In genomic region chr16:97497682-97498081, GRCm38 (mm10) we compare ENCODE assay signal across 29 mouse cellular contexts. TPM values are rescaled to one million over a fixed set of nuclear protein-coding genes. Genes with fewer than 3 reads are reported as not detected.
A peak's percentile ranks its signal among the peaks of the same experiment; 100 is the strongest.
DNase-seq lines count a peak whose midpoint lies in the region; ATAC-seq and TF ChIP-seq lines count a peak whose summit lies in the region.
"Had no signal": no experiment of that assay in that cellular context is flagged by ENCODE, and none has a peak within 500 bp of the region (broad histone marks: within the 10 kb centered on the region; RNA-seq: fewer than 3 reads in every experiment).

No protein-coding gene starts in this region.

- no peak overlapping the region for H3K4me3 ChIP-seq in intestine, embryonic 15.5 days (replicated peaks)
- no peak overlapping the region for H3K4me3 ChIP-seq in liver, adult 2 months (ENCODE audit: insufficient read depth, low read depth, low read length)
- H3K4me3 ChIP-seq in liver, embryonic 16.5 days (ENCODE audit: low read depth, low read length), result no peak overlapping the region
- H3K4me3 ChIP-seq in stomach, postnatal 0 days (ENCODE audit: low read depth, low read length), result no peak overlapping the region
- H3K4me3 ChIP-seq: embryonic facial prominence, embryonic 15.5 days; forebrain, embryonic 15.5 days; hindbrain, embryonic 13.5 days; neural tube, embryonic 15.5 days had no signal

- 33% methylated on average over 5 of the region's 5 CpGs for WGBS in intestine, embryonic 15.5 days
- WGBS in liver, adult 2 months, result 15% methylated on average over 5 of the region's 5 CpGs
- WGBS in liver, embryonic 16.5 days (ENCODE audit: insufficient replicate concordance), result 49% methylated on average over 5 of the region's 5 CpGs
- 41% methylated on average over 5 of the region's 5 CpGs for WGBS in stomach, postnatal 0 days

- TF ChIP-seq POLR2A in liver, adult 2 months (IDR thresholded peaks at IDR 0.05; ENCODE audit: extremely low read depth, insufficient read depth, low read length), result no peak

- no peak for TF ChIP-seq CTCF in liver, adult 2 months (IDR thresholded peaks at IDR 0.05; ENCODE audit: low read depth, low read length)
- TF ChIP-seq CTCF in stomach, postnatal 0 days (IDR thresholded peaks at IDR 0.05; ENCODE audit: low read depth), result no peak

- no peak for TF ChIP-seq EP300 in stomach, postnatal 0 days (optimal IDR thresholded peaks at IDR 0.05)

- H3K27ac ChIP-seq in intestine, embryonic 15.5 days, result no peak overlapping the region
- H3K27ac ChIP-seq in liver, adult 2 months (replicated peaks; ENCODE audit: insufficient read depth, low read depth, low read length), result no peak overlapping the region
- H3K27ac ChIP-seq in liver, embryonic 16.5 days (ENCODE audit: low read length), result no peak overlapping the region
- 0 out of 2 replicates have a peak overlapping the region, but pooled peaks have one; percentile 13 for H3K27ac ChIP-seq in stomach, postnatal 0 days (replicated peaks)
- H3K27ac ChIP-seq: embryonic facial prominence, embryonic 15.5 days; forebrain, embryonic 15.5 days; hindbrain, embryonic 13.5 days; neural tube, embryonic 15.5 days had no signal

- H3K4me2 ChIP-seq in intestine, embryonic 15.5 days (replicated peaks), result no peak overlapping the region
- no peak overlapping the region for H3K4me2 ChIP-seq in liver, embryonic 16.5 days (ENCODE audit: low read depth, low read length)
- H3K4me2 ChIP-seq in stomach, postnatal 0 days (replicated peaks; ENCODE audit: low read depth), result no peak overlapping the region
- H3K4me2 ChIP-seq: embryonic facial prominence, embryonic 15.5 days; forebrain, embryonic 15.5 days; hindbrain, embryonic 13.5 days; midbrain, embryonic 11.5 days; neural tube, embryonic 15.5 days had no signal

- no peaks in the 10 kb centered on the region for H3K27me3 ChIP-seq in intestine, embryonic 15.5 days (replicated peaks)
- no peaks in the 10 kb centered on the region for H3K27me3 ChIP-seq in liver, adult 2 months (ENCODE audit: control insufficient read depth, insufficient read depth, low read length)
- H3K27me3 ChIP-seq in liver, embryonic 16.5 days (ENCODE audit: control insufficient read depth, insufficient read depth, low read depth, low read length), result no peaks in the 10 kb centered on the region
- H3K27me3 ChIP-seq in stomach, postnatal 0 days (ENCODE audit: control insufficient read depth, insufficient read depth, low read length), result no peaks in the 10 kb centered on the region
- H3K27me3 ChIP-seq: embryonic facial prominence, embryonic 15.5 days; forebrain, embryonic 15.5 days; hindbrain, embryonic 13.5 days; neural tube, embryonic 15.5 days had no signal

- DNase-seq in liver, adult 2 months (ENCODE audit: extremely low read depth, low read depth, low spot score), result peak; percentile 72
- peak; percentile 87 for DNase-seq in stomach, postnatal 0 days (ENCODE audit: low spot score)
- no peak for DNase-seq in cerebellum, adult 9-11 months
- DNase-seq in ovary, postnatal 36 days (ENCODE audit: low spot score), result no peak
- no peak for DNase-seq in right cerebral cortex, adult 2 months (ENCODE audit: low spot score in 2 of 2)
- DNase-seq: adrenal gland, postnatal 25 days; cerebellum, adult 9-10 months; gastrocnemius, postnatal 25 days; heart, postnatal 36 days; kidney, adult 9 months; kidney, postnatal 25 days; layer of hippocampus, adult 9-11 months; lung, adult 2 months; lung, postnatal 14 days; spleen, adult 18-20 months; thymus, adult 18-20 months; thymus, postnatal 36 days had no signal

- H3K4me1 ChIP-seq in intestine, embryonic 15.5 days (replicated peaks), result no peaks in the 10 kb centered on the region
- peaks cover 3% of the 10 kb centered on the region; the same call in 1 of the 2 replicates for H3K4me1 ChIP-seq in liver, adult 2 months (ENCODE audit: control insufficient read depth, insufficient read depth, low read length)
- H3K4me1 ChIP-seq in liver, embryonic 16.5 days (ENCODE audit: control insufficient read depth, low read depth, low read length), result no peaks in the 10 kb centered on the region
- H3K4me1 ChIP-seq in stomach, postnatal 0 days (replicated peaks; ENCODE audit: control insufficient read depth, insufficient read depth), result no peaks in the 10 kb centered on the region
- H3K4me1 ChIP-seq: embryonic facial prominence, embryonic 15.5 days; forebrain, embryonic 15.5 days; hindbrain, embryonic 13.5 days; neural tube, embryonic 15.5 days had no signal

- ATAC-seq in intestine, embryonic 15.5 days, result peak; percentile 92
- peak; percentile 85 for ATAC-seq in liver, embryonic 16.5 days (ENCODE audit: low read depth)
- peak; percentile 77 for ATAC-seq in stomach, postnatal 0 days (ENCODE audit: low FRiP score, low TSS enrichment)
- ATAC-seq: CD4-positive, CD25-positive, alpha-beta regulatory T cell, adult 4 months; forebrain, embryonic 15.5 days had no signal

- H3K9me3 ChIP-seq in intestine, embryonic 15.5 days, result no peaks in the 10 kb centered on the region
- H3K9me3 ChIP-seq in liver, embryonic 16.5 days (replicated peaks; ENCODE audit: control insufficient read depth, low read length), result no peaks in the 10 kb centered on the region
- no peaks in the 10 kb centered on the region for H3K9me3 ChIP-seq in stomach, postnatal 0 days (ENCODE audit: control insufficient read depth, low read length)
- H3K9me3 ChIP-seq: embryonic facial prominence, embryonic 15.5 days; forebrain, embryonic 15.5 days; hindbrain, embryonic 13.5 days; neural tube, embryonic 15.5 days had no signal

- H3K36me3 ChIP-seq in intestine, embryonic 15.5 days, result no peaks in the 10 kb centered on the region
- H3K36me3 ChIP-seq in liver, adult 2 months (ENCODE audit: control insufficient read depth, insufficient read depth, low read length), result no peaks in the 10 kb centered on the region
- H3K36me3 ChIP-seq in liver, embryonic 16.5 days (ENCODE audit: control insufficient read depth, insufficient read depth), result no peaks in the 10 kb centered on the region
- no peaks in the 10 kb centered on the region for H3K36me3 ChIP-seq in stomach, postnatal 0 days (ENCODE audit: control insufficient read depth, insufficient read depth, low read length)
- H3K36me3 ChIP-seq: embryonic facial prominence, embryonic 15.5 days; forebrain, embryonic 15.5 days; hindbrain, embryonic 13.5 days; neural tube, embryonic 15.5 days had no signal

- no peaks in the 10 kb centered on the region for H3K79me2 ChIP-seq in liver, adult 2 months (ENCODE audit: control insufficient read depth, insufficient read depth, low read length)

- H3K9ac ChIP-seq in intestine, embryonic 15.5 days, result no peak overlapping the region
- H3K9ac ChIP-seq in liver, adult 2 months (ENCODE audit: low read depth, low read length), result no peak overlapping the region
- no peak overlapping the region for H3K9ac ChIP-seq in liver, embryonic 16.5 days (ENCODE audit: low read depth, low read length)
- H3K9ac ChIP-seq in stomach, postnatal 0 days (ENCODE audit: low read length), result no peak overlapping the region
- H3K9ac ChIP-seq: embryonic facial prominence, embryonic 15.5 days; forebrain, embryonic 15.5 days; hindbrain, embryonic 13.5 days; neural tube, embryonic 15.5 days had no signal

RNA-seq across cellular contexts. Expression of gene Fam3b, which starts 16.9 kb away (rescaled TPM):
- polyA plus RNA-seq in intestine, embryonic 15.5 days (2015; fragmentation: Nextera tagmentation; extraction: Ambion mirVana), result 0.85 and 1.3 TPM in 2 replicates
- 0.65 TPM in 1 of 2 replicates, not detected in the other for total RNA-seq in liver, adult 2 months (2014; rRNA removed)
- polyA plus RNA-seq in liver, adult 2 months (2012; rRNA removed), result 0.25 TPM in 1 of 2 replicates, not detected in the other
- not detected in 2 replicates for polyA plus RNA-seq in liver, embryonic 16.5 days (2015; fragmentation: Nextera tagmentation; extraction: Ambion mirVana)
- 50.6 and 55.3 TPM in 2 replicates for polyA plus RNA-seq in stomach, postnatal 0 days (2015; fragmentation: Nextera tagmentation; extraction: Ambion mirVana)
- total RNA-seq: adrenal gland, postnatal 25 days; gastrocnemius, postnatal 25 days; heart, adult 8-10 months; heart, postnatal 36 days had no signal
- polyA plus RNA-seq: brain, embryonic 14.5 days; forebrain, embryonic 15.5 days; heart, embryonic 14.5 days; hindbrain, embryonic 13.5 days; limb, embryonic 11.5 days; midbrain, embryonic 11.5 days; neural tube, embryonic 15.5 days had no signal

RNA-seq across cellular contexts. Expression of gene Mx1, which starts 35.0 kb away (rescaled TPM):
- polyA plus RNA-seq in intestine, embryonic 15.5 days (2015; fragmentation: Nextera tagmentation; extraction: Ambion mirVana), result 0.15 and 0.23 TPM in 2 replicates
- 1.7 and 2.3 TPM in 2 replicates for total RNA-seq in liver, adult 2 months (2014; rRNA removed)
- polyA plus RNA-seq in liver, adult 2 months (2012; rRNA removed), result 0.39 and 1.4 TPM in 2 replicates
- 0.20 and 0.39 TPM in 2 replicates for polyA plus RNA-seq in liver, embryonic 16.5 days (2015; fragmentation: Nextera tagmentation; extraction: Ambion mirVana)
- polyA plus RNA-seq in stomach, postnatal 0 days (2015; fragmentation: Nextera tagmentation; extraction: Ambion mirVana), result 0.42 and 0.69 TPM in 2 replicates
- polyA plus RNA-seq: forebrain, embryonic 15.5 days; hindbrain, embryonic 13.5 days had no signal

Comparison
In these comparisons a context has a peak if more than half of its experiments do, and no peak if none do; other contexts are left out.
1. DNase-seq: peak in liver, adult 2 months (single experiment) and stomach, postnatal 0 days (single experiment); none in cerebellum, adult 9-11 months (single experiment), ovary, postnatal 36 days (single experiment) and right cerebral cortex, adult 2 months (0 of 2).
2. RNA of gene Fam3b, which starts 16.9 kb away (polyA plus RNA-seq): 50.6 to 55.3 TPM in stomach, postnatal 0 days; 0.85 to 1.3 TPM in intestine, embryonic 15.5 days, 0.25 TPM in liver, adult 2 months and not detected in liver, embryonic 16.5 days; every median in the first group is over 10 times any median in the second.
3. Peak in every context shown above with its lines, with median percentiles within 50 percentile points of each other: ATAC-seq.